Mouse (Mus musculus) CD4-positive helper T cell, adult 2 months (primary cell): Measurements from ENCODE around the gene Rgs10.
A peak's percentile ranks its signal among the peaks of the same experiment; 100 is the strongest.

Experiments
- DNase-seq: peaks from one replicate; pipeline ENCODE4 v3.0.0-alpha.2; 2012; ENCODE audit warnings: low read depth, missing footprints, low spot score

Rgs10 gene

DNA sequence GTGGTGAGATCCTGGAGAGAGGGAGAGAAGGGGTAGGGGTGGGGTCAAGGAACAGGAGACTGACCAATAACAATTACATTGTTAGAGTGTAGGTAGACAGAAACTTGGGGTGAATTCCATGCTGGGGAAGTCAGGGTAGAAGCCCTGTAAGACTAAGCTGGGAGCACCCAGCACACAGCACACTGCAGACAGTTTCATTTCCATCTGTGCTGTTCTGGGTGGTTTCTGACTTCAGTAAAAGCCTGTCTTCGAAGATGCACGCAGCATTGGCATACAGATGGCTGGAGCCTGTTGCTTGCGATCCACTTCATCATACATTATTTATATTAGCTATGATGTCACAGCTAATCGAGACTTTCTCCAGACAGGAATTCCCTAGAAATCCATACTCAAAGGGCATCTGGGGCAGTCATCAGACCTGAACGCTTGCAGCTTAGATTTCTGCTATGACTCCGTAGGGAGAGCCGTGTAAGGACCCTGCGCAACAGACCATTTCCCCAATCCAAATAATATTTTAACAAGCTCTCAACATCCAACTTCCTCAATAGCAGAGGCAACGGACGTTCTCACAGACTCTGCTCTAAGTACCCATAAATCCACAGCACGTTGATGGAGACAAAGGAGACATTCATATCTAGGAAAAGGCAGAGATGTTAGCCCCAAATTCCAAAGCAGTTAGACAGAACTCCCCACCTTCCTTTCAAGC lies 7.7 kb downstream of the Rgs10 start:
- no peak for DNase-seq

GRCm38 (mm10) chr7:128408265-128408664 lies 10.3 kb downstream of the Rgs10 start:
- DNase-seq, result peak; percentile 25

GRCm38 (mm10) chr7:128403988-128404387 lies 14.6 kb downstream of the Rgs10 start:
- DNase-seq, result no peak

- no peak for DNase-seq
Observed at GRCm38 (mm10) chr7:128403586-128403985, 15.0 kb downstream of the Rgs10 start.

DNA sequence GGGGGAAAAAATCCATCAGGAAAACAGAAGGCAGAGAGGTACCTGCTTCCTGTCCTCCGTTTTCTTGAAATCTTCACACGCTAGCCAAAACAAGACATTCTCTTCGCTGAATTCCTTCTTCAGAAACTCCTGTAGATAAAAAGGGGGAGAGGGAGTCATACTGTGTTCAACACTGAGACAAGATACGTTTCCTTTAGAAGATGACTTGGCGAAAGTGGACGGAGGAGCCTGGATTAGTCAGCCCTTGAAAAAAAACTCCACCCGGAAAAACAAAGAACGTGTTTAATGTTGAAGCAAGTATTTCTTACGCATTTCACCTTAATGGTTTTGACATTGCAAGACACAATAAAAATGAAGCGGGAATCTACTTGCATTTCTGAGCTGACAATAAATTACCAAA lies 15.4 kb downstream of the Rgs10 start:
- DNase-seq, result no peak

DNA sequence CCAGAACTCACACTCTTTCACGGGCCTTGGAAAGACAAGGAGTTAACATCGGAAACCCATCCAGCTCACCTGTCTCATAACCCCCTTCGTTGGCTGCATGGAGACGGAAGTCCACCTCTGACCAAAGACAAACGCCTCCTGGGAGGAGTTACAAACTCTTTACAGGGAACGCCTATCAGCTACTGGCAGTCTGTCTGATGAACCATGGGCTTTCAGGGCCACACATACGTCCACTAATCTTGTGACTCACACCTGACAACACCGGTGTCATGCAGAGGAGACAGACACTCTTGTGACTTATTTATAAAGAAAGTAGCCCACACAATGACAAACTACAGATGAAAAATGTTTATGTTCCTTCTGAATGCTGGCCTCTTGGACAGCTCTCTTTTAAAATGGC lies 16.0 kb downstream of the Rgs10 start:
- no peak for DNase-seq

DNA sequence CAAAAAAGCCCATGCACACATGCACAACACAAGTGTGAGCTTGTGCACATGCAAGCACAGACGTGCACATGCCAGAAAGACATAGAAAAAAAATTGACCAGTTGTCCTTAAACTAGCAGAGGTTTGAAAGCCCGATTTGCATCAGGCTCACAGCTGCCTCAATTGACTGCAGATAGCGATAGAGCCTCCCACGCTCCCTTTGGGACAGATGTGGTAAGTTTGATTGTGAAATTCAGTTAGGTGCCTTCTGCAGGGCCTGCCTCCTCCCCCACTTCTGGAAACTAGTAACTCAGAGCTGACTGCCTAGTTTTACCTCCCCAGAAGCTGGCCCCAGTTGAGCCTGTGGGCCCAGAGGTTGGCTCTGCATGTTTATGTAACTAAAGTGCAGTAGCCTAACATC lies 19.9 kb downstream of the Rgs10 start:
- peak; percentile 78 for DNase-seq

DNA sequence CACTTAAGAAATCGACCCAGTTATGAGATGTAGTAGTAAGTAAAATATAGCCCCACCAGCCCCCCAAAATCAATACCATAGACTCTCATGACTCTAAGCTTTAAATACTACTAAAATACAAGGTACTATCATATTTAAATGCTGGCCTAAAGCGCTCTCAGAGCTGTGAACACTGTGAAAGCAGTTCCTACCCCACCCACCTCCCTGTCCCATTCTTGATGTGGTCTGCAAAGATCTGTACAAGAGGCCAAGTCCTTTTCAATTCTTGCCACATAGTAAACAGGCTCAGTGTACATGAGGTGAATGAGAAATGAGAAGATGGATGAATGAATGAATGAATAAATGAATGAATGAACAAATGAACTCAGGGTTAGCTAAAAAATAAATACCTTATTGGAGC lies 21.5 kb downstream of the Rgs10 start:
- DNase-seq, result peak; percentile 55

- DNase-seq, result peak; percentile 42
Observed at GRCm38 (mm10) chr7:128393756-128394155, 24.8 kb downstream of the Rgs10 start.

DNA sequence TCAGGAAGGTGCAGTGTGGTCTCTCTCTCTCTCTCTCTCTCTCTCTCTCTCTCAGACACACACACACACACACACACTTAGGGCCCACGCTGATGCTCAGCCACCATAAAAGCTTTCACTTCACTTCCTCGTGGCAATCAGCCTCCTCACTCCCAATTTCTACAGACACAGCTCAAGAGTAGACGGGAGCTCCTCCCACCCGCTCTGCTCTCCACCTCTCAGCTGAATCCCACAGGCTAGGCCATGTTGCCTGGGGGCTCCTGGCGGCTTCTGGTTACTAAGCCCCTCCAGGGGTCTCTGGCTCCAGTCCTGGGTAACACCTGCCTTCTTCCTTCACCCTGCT lies 25.6 kb downstream of the Rgs10 start:
- no peak for DNase-seq

- peak; percentile 84 for DNase-seq
Observed at GRCm38 (mm10) chr7:128392071-128392971, 26.2 kb downstream of the Rgs10 start.

DNA sequence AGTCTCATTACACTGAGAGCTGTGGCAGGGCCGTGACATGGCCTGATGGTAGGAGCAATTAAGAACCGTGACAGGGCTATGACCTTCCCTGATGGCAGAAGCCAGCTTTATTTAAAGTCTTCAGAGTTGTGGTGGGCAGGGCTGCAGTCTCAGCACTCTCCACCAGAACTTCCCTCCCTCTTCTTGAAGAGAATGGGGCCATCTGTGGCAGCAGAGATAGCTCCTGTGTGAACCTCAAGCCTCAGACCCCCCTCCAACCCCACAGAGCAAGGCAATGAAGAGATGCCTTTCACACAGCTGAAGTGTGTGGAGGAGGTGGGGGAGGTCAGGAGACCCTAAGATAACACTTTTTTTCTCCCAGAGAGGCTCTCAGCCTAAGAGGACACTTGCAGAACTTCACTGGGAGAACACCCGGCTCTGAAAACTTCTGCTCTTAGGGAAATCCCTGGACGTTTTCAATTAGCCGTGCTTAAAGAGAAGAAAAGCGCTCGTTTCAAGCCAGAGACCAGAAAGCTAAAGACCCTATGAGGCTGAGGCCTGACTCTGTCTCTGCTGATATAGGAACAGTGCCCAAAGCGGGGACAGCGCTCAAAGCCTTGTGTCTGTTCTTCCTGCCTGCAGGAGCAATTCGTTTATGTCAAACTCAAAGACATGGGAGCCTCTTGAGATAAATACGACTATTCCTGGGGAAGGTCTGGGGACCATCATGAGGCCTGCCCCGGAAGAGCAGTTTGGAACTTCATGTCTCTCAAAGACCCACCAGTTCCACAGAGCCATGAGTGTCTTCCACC lies 27.1 kb downstream of the Rgs10 start:
- DNase-seq, result no peak

DNA sequence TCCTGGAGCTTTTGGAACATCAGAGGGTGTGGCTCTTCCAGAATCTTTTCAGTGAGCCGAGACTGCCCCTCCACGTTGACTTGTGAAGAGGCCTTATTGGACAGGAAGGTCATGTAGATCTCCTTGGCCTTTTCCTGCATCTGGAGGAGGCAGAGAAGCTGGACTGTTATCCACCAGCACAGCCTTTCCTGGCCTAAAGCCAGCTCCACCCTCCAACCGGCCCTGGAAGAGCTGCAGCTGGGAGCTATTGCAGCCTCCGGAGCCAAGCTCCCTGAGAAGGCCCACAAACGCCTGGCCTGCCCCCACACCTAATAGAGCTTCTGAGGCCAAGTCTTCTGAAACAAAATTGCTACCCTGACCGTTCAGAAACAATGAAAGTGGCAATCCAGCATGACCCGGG lies 29.6 kb downstream of the Rgs10 start:
- DNase-seq, result no peak

GRCm38 (mm10) chr7:128383726-128384463 lies 34.7 kb downstream of the Rgs10 start:
- DNase-seq, result peak; percentile 93

DNA sequence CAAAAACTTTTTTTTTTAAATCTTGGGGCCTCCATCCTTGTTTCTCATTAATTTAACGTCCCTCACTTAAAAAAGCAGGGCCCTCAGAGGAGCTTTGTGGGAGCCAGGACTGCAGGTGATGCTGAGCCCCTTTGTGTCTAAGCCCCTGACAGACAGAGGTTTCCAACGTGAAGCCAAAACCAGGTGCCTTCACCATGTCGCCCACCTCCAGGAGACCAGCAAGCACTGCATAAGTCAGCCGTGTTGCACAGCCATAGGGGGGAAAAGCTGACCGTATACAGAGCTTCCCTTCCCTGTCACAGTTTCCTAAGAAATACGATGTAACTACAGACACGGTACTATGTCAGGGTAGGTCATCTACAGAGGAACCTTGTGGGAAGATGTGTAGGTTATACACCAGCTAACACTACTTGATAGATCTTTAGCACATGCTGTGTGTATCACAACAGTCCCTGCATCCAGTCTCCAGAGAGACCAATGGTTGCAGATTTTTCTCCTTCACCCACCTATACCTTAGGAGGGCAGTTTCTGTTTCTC lies 35.3 kb downstream of the Rgs10 start:
- DNase-seq, result no peak

GRCm38 (mm10) chr7:128382527-128382860 lies 36.1 kb downstream of the Rgs10 start:
- DNase-seq, result no peak

- DNase-seq, result peak; percentile 74
Observed at GRCm38 (mm10) chr7:128381811-128382526, 36.6 kb downstream of the Rgs10 start.

DNA sequence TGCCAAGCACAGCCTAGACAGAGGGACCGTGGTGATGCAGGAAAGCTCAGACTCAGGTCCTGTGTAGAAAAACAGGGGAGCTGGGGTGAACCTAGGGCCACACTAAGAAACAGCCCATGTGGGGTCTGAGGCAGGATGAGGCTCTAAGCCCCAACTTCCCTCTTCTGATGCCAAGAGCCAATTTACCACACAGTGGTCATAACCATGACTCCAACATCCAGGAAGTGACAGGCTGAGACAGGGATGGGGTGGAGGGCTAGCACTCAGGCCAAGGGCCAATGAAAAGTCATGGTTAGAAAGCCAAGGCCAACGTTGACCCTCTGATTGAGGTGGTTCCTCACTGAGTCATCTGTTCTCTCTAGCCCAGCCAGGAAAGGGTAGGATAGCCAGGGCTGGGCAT lies 37.6 kb downstream of the Rgs10 start:
- no peak for DNase-seq

- DNase-seq, result peak; percentile 39
Observed at GRCm38 (mm10) chr7:128379162-128379805, 39.3 kb downstream of the Rgs10 start.

GRCm38 (mm10) chr7:128376206-128376701 lies 42.3 kb downstream of the Rgs10 start:
- peak; percentile 80 for DNase-seq
